21 mouse cellular contexts compared by ENCODE assay signal in the genomic region with DNA sequence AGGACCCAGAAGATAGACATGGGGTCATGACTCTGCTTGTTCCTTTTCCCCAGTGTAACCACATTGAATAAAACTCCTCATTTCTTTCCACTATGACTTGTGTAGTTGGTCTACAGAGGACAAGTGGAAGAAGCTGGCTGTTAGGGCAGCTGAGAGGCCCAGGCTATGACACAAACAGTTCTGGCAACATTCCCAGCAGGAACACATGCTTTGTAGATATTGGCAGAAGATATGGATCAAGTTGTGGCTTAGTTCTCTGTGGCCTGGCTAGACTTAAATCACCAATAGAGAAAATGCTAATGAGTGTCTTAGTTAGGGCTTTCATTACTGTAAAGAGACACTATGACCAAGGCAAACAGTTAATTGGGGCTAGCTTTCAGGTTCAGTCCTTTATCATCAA. TPM values are rescaled to one million over a fixed set of nuclear protein-coding genes. Genes with fewer than 3 reads are reported as not detected.
DNase-seq lines count a peak whose midpoint lies in the region; ATAC-seq and TF ChIP-seq lines count a peak whose summit lies in the region.
"Had no signal": no experiment of that assay in that cellular context is flagged by ENCODE, and none has a peak within 500 bp of the region (broad histone marks: within the 10 kb centered on the region; RNA-seq: fewer than 3 reads in every experiment).

No protein-coding gene starts in this region.

- peak; percentile 72 for DNase-seq in liver, adult 2 months (ENCODE audit: extremely low read depth, low read depth, low spot score)
- peak; percentile 63 for DNase-seq in MN1 (ENCODE audit: low spot score)
- peak; percentile 21 for DNase-seq in adrenal gland, postnatal 14 days
- DNase-seq in skeletal muscle tissue, adult 2 months (ENCODE audit: low read depth, low spot score): peak; percentile 6
- no peak for DNase-seq in frontal cortex, postnatal 10 days (ENCODE audit: low spot score in 2 of 2)
- no peak for DNase-seq in spleen, postnatal 36 days (ENCODE audit: low spot score in 2 of 2)
- DNase-seq: cerebellum, adult 11-12 months; cerebellum, adult 9-10 months; cerebellum, postnatal 25 days; gastrocnemius, postnatal 14 days; heart, adult 2 months; heart, postnatal 14 days; kidney, adult 2 months had no signal

- ATAC-seq in liver, embryonic 12.5 days: no peak
- ATAC-seq: forebrain, embryonic 16.5 days; intestine, embryonic 16.5 days had no signal

- H3K9me3 ChIP-seq in liver, embryonic 12.5 days (replicated peaks): no peaks in the 10 kb centered on the region
- H3K9me3 ChIP-seq: embryonic facial prominence, embryonic 12.5 days had no signal

- H3K4me3 ChIP-seq in liver, adult 2 months (ENCODE audit: insufficient read depth, low read depth, low read length): no peak overlapping the region
- no peak overlapping the region for H3K4me3 ChIP-seq in liver, embryonic 12.5 days
- H3K4me3 ChIP-seq: embryonic facial prominence, embryonic 12.5 days; heart, adult 2 months; heart, embryonic 15.5 days had no signal

- no peak for TF ChIP-seq POLR2A in liver, adult 2 months (IDR thresholded peaks at IDR 0.05; ENCODE audit: extremely low read depth, insufficient read depth, low read length)

- TF ChIP-seq CTCF in liver, adult 2 months (IDR thresholded peaks at IDR 0.05; ENCODE audit: low read depth, low read length): no peak

- no peaks in the 10 kb centered on the region for H3K27me3 ChIP-seq in liver, adult 2 months (ENCODE audit: control insufficient read depth, insufficient read depth, low read length)
- H3K27me3 ChIP-seq in liver, embryonic 12.5 days (replicated peaks): no peaks in the 10 kb centered on the region
- H3K27me3 ChIP-seq: embryonic facial prominence, embryonic 12.5 days; heart, embryonic 15.5 days had no signal

- no peaks in the 10 kb centered on the region for H3K4me1 ChIP-seq in liver, adult 2 months (ENCODE audit: control insufficient read depth, insufficient read depth, low read length)
- H3K4me1 ChIP-seq in liver, embryonic 12.5 days: no peaks in the 10 kb centered on the region
- H3K4me1 ChIP-seq: embryonic facial prominence, embryonic 12.5 days; heart, embryonic 15.5 days had no signal

- no peak overlapping the region for H3K4me2 ChIP-seq in liver, embryonic 12.5 days
- H3K4me2 ChIP-seq: embryonic facial prominence, embryonic 12.5 days; heart, embryonic 11.5 days; heart, embryonic 15.5 days; hindbrain, embryonic 14.5 days had no signal

- H3K36me3 ChIP-seq in liver, adult 2 months (ENCODE audit: control insufficient read depth, insufficient read depth, low read length): no peaks in the 10 kb centered on the region
- no peaks in the 10 kb centered on the region for H3K36me3 ChIP-seq in liver, embryonic 12.5 days
- H3K36me3 ChIP-seq: embryonic facial prominence, embryonic 12.5 days; heart, embryonic 15.5 days had no signal

- no peak overlapping the region for H3K9ac ChIP-seq in liver, adult 2 months (ENCODE audit: low read depth, low read length)
- no peak overlapping the region for H3K9ac ChIP-seq in liver, embryonic 12.5 days
- H3K9ac ChIP-seq: embryonic facial prominence, embryonic 12.5 days; heart, embryonic 15.5 days; hindbrain, embryonic 14.5 days had no signal

- H3K27ac ChIP-seq in liver, adult 2 months (replicated peaks; ENCODE audit: insufficient read depth, low read depth, low read length): no peak overlapping the region
- H3K27ac ChIP-seq in liver, embryonic 12.5 days: no peak overlapping the region
- H3K27ac ChIP-seq: embryonic facial prominence, embryonic 12.5 days; heart, adult 2 months; heart, embryonic 15.5 days; hindbrain, embryonic 14.5 days had no signal

- H3K79me2 ChIP-seq in liver, adult 2 months (ENCODE audit: control insufficient read depth, insufficient read depth, low read length): no peaks in the 10 kb centered on the region

RNA-seq across cellular contexts. Expression of gene Fam20c, which starts 45.7 kb away (rescaled TPM):
- 18.2 and 28.1 TPM in 2 replicates for total RNA-seq in liver, adult 2 months (2014; rRNA removed)
- polyA plus RNA-seq in liver, adult 2 months (2012; rRNA removed): 49.9 and 50.7 TPM in 2 replicates
- 8.1 and 9.7 TPM in 2 replicates for polyA plus RNA-seq in liver, embryonic 12.5 days (2016; fragmentation: Nextera tagmentation; extraction: Ambion mirVana)
- total RNA-seq in adrenal gland, postnatal 14 days (2021): 13.9 and 15.1 TPM in 2 replicates
- total RNA-seq: MEL had no signal

Comparison
In these comparisons a context has a peak if more than half of its experiments do, and no peak if none do; other contexts are left out.
1. DNase-seq: peak in liver, adult 2 months (single experiment), MN1 (single experiment), adrenal gland, postnatal 14 days (single experiment) and skeletal muscle tissue, adult 2 months (single experiment); none in frontal cortex, postnatal 10 days (0 of 2) and spleen, postnatal 36 days (0 of 2).